Mouse (Mus musculus): ENCODE measurements around the gene Med22. TPM values are rescaled to one million over a fixed set of nuclear protein-coding genes. Genes with fewer than 3 reads are reported as not detected.

The Med22 gene
- polyA plus RNA-seq, 1 experiment from 2014 or later = 77.3 TPM

DNA sequence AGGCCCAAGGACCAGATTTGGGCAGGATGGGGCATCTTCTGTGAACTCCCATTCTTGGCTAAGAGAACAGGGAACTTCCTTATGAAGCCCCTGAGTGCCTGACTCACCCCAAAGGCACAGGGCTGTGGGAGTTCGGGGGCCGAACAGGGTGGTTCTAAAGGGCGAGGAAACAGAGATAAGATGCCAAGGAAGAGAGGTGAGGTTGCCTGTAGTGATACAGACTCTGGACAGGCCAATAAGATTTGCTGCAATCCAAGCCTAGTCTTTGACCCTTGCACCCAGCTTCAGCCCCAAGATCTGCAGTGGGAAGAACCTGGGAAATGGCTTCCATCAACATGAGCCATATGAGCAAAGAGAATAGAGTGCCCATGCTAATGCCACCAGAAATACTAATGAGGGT is 32.8 kb upstream of the Med22 start:
- Histone ChIP-seq H3K36me3 (ENCODE audit: control insufficient read depth, insufficient read depth, low read length) (no peaks in the 10 kb centered on the region), H3K4me2 (replicated peaks; ENCODE audit: low read depth, low read length) (no peak overlapping the region), H3K4me1 (replicated peaks; ENCODE audit: control insufficient read depth, insufficient read depth, low read length) (no peaks in the 10 kb centered on the region), H3K9me3 (ENCODE audit: control insufficient read depth, low read length) (no peaks in the 10 kb centered on the region), H3K27ac (ENCODE audit: low read depth, low read length) (no peak overlapping the region), H3K27me3 (ENCODE audit: control insufficient read depth, insufficient read depth, low read length) (no peaks in the 10 kb centered on the region), H3K4me3 (ENCODE audit: low read depth, low read length) (no peak overlapping the region), H3K9ac (ENCODE audit: low read depth, low read length) (no peak overlapping the region)
- ATAC-seq (ENCODE audit: low FRiP score) (no peak), DNase-seq (ENCODE audit: low spot score) (no peak)
- 84% methylated on average over 3 of the region's 3 CpGs for WGBS

DNA sequence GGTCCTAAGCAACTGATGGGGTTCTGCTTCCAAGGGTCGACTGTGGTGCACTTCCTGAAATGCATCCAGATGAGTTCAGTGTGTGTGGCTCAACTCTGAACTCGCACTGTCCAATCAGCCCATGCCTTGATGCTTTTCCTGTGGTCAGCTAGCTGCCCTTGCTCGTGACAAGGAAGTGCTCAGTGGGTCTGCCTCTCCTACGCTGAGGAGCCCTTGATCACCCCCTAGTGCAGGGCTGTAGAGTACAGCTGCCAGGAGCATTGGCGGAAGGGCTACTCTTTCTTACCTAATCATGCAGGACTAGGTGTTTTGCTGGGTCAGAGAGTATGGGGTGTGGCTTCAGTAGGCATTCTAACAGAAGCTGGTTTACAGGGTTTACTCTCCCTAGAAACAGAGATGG is 31.1 kb upstream of the Med22 start:
- WGBS = 45% methylated on average over 5 of the region's 5 CpGs
- Histone ChIP-seq H3K9me3 (ENCODE audit: control insufficient read depth, low read length) (no peaks in the 10 kb centered on the region), H3K4me2 (replicated peaks; ENCODE audit: low read depth, low read length) (no peak overlapping the region), H3K27ac (ENCODE audit: low read depth, low read length) (no peak overlapping the region), H3K4me3 (ENCODE audit: low read depth, low read length) (no peak overlapping the region), H3K9ac (ENCODE audit: low read depth, low read length) (no peak overlapping the region), H3K27me3 (ENCODE audit: control insufficient read depth, insufficient read depth, low read length) (no peaks in the 10 kb centered on the region), H3K36me3 (ENCODE audit: control insufficient read depth, insufficient read depth, low read length) (no peaks in the 10 kb centered on the region), H3K4me1 (replicated peaks; ENCODE audit: control insufficient read depth, insufficient read depth, low read length) (no peaks in the 10 kb centered on the region)
- DNase-seq (ENCODE audit: low spot score) (no peak), ATAC-seq (ENCODE audit: low FRiP score) (no peak)

DNA sequence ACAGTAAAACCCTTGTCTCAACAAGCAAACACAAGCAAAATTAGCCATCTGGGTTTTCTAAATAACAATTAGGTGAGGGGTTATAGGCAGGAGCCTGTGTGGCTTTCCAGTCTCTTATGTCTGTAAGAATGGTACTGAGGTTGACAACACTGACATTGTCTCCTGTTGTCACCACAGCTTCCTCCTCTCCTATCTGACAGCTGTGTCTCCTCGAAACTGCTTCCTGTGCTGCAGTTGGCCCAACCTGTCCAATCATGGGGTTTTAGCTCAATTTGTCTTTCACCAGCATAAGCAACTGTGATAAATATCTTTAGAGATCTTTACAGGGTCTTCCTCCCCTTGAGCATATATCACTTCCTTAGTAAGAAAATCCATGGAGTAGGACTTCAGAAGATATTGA is 25.9 kb upstream of the Med22 start:
- H3K4me3 ChIP-seq (ENCODE audit: low read depth, low read length) = no peak overlapping the region
- WGBS = 62% methylated on average over 1 of the region's 1 CpGs
- no peak overlapping the region for H3K27ac ChIP-seq (ENCODE audit: low read depth, low read length)
- DNase-seq (ENCODE audit: low spot score) (no peak), ATAC-seq (ENCODE audit: low FRiP score) (no peak)
- H3K4me1 ChIP-seq (replicated peaks; ENCODE audit: control insufficient read depth, insufficient read depth, low read length) = no peaks in the 10 kb centered on the region
- H3K27me3 ChIP-seq (ENCODE audit: control insufficient read depth, insufficient read depth, low read length) = no peaks in the 10 kb centered on the region
- no peaks in the 10 kb centered on the region for H3K36me3 ChIP-seq (ENCODE audit: control insufficient read depth, insufficient read depth, low read length)
- no peak overlapping the region for H3K9ac ChIP-seq (ENCODE audit: low read depth, low read length)
- H3K9me3 ChIP-seq (ENCODE audit: control insufficient read depth, low read length) = no peaks in the 10 kb centered on the region
- no peak overlapping the region for H3K4me2 ChIP-seq (replicated peaks; ENCODE audit: low read depth, low read length)

DNA sequence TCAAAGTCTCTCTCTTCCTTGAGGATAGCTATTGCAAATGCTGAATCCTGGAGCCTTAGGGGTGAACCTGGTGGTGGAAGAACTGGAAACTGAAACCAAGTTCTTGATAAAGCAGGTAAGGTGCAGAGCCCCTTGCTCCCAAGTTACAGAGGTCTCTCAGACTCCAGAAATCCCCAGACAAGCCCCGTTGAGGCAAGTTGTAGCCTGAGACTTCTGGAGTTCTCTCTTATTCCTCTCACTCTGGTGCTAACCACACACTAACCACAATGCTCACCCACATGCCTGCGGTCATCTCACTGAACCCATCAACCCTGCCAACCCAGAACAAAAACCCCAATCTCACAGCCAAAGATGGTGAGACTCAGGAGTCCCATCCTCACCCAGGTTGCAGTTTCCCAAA is 24.8 kb upstream of the Med22 start:
- 93% methylated on average over 2 of the region's 2 CpGs for WGBS
- Histone ChIP-seq H3K9me3 (ENCODE audit: control insufficient read depth, low read length) (no peaks in the 10 kb centered on the region), H3K4me2 (replicated peaks; ENCODE audit: low read depth, low read length) (no peak overlapping the region), H3K4me3 (ENCODE audit: low read depth, low read length) (no peak overlapping the region), H3K9ac (ENCODE audit: low read depth, low read length) (no peak overlapping the region), H3K36me3 (ENCODE audit: control insufficient read depth, insufficient read depth, low read length) (no peaks in the 10 kb centered on the region), H3K27ac (ENCODE audit: low read depth, low read length) (no peak overlapping the region), H3K4me1 (replicated peaks; ENCODE audit: control insufficient read depth, insufficient read depth, low read length) (no peaks in the 10 kb centered on the region), H3K27me3 (ENCODE audit: control insufficient read depth, insufficient read depth, low read length) (no peaks in the 10 kb centered on the region)
- DNase-seq (ENCODE audit: low spot score) (no peak), ATAC-seq (ENCODE audit: low FRiP score) (no peak)

DNA sequence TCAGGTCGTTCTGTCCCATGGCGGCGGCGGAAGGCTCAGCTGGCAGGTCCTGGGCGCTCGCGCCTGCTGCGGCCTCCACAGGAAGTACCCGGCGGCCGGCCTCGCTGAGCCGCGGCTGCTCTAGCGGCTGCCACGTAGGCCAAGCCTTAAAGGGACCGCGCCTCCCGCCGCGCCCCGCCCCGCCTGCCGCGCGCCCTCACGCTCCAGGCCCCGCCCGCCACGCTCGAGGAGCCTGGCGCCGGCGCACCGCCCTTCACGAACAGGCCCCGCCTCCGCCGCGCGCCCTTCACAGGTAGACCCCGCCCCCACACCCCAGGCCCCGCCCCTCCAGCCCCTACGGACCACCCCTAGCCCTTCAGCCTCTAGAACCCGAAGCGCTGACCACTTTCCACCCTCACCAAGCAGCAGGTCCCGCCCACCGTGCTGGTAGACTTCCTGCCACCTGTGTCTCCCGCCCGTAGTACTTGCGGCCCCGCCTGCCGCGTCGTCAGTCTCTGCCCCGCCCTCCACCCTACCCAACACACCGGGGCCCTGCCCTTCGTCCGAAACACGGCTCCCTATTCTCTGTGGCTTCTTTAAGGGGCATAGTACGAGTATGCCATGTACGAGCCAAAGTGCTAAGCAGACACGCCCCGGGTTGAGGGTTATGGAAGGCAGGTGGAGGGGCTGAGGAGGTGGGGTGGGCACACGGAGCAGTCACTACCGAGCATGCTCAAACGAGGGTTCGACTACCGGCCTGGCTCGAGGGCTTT is 23.0 kb upstream of the Med22 start, which contains the start of the genes Surf4 and Stkld1:
TSS of gene Surf4 (minus strand) at position 625 of the 752 bp plus-strand sequence.
TSS of gene Stkld1 (plus strand) at position 744 of the 752 bp plus-strand sequence.
- ATAC-seq (ENCODE audit: low FRiP score) (peak; percentile 96), DNase-seq (ENCODE audit: low spot score) (peak; percentile 96)
- Histone ChIP-seq H3K9ac (ENCODE audit: low read depth, low read length) (peak within 1 kb of the TSS; percentile 96), H3K4me1 (replicated peaks; ENCODE audit: control insufficient read depth, insufficient read depth, low read length) (no peaks in the 10 kb centered on the region), H3K4me2 (replicated peaks; ENCODE audit: low read depth, low read length) (peak within 1 kb of the TSS; percentile 82), H3K4me3 (ENCODE audit: low read depth, low read length) (peak within 1 kb of the TSS; percentile 98), H3K9me3 (ENCODE audit: control insufficient read depth, low read length) (no peaks in the 10 kb centered on the region), H3K27me3 (ENCODE audit: control insufficient read depth, insufficient read depth, low read length) (no peaks in the 10 kb centered on the region), H3K36me3 (ENCODE audit: control insufficient read depth, insufficient read depth, low read length) (0 out of 2 replicates have a peak, but pooled peaks cover 2% of the 10 kb centered on the region), H3K27ac (ENCODE audit: low read depth, low read length) (peak within 1 kb of the TSS; percentile 66)
- WGBS = 3% methylated on average over 39 of the region's 70 CpGs

DNA sequence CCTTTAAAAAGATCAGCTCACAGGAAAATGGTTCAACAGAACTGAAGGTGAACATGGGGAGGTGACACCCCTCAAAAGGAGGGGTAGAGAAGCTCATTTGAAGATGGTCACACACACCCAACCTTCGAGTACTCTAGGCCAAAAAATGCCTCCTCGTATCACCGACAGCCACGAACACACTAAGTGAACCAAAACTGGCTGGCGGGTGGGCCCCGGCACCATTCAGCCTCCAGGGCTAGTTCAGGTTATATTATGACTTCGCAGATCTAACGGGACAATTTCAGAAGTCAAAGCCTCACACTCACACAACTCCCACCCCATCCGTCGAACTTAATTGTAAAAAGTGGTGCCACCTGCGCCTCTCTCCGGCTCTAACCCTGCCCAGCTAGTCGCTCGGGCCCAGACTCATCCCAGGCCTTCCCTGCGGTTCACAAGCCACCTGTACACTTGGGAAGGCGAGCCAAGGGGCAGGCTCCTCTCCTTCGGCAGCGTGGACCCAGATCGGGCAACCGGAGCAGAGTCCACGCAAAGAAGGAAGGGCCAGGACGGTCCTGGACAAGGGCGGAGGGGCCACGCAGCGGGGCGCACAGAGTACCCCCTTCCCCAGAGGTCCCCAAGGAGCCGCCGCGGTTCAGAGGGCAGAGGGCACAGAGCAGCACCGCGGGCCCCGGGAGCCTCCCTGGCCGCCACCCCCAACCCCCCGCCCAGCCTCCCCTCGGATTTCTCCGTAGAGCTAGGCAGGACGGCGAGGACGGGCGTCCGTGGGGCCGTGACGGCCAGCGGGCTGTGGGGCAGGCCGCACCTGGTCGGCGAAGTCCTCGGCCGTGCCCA is 22.2 kb upstream of the Med22 start:
- Histone ChIP-seq H3K36me3 (ENCODE audit: control insufficient read depth, insufficient read depth, low read length) (0 out of 2 replicates have a peak, but pooled peaks cover 2% of the 10 kb centered on the region), H3K27ac (ENCODE audit: low read depth, low read length) (peak overlapping the region; percentile 66), H3K4me1 (replicated peaks; ENCODE audit: control insufficient read depth, insufficient read depth, low read length) (no peaks in the 10 kb centered on the region), H3K4me3 (ENCODE audit: low read depth, low read length) (peak overlapping the region; percentile 98), H3K9me3 (ENCODE audit: control insufficient read depth, low read length) (no peaks in the 10 kb centered on the region), H3K27me3 (ENCODE audit: control insufficient read depth, insufficient read depth, low read length) (no peaks in the 10 kb centered on the region), H3K4me2 (replicated peaks; ENCODE audit: low read depth, low read length) (peak overlapping the region; percentile 82), H3K9ac (ENCODE audit: low read depth, low read length) (peak overlapping the region; percentile 96)
- 4% methylated on average over 36 of the region's 49 CpGs for WGBS
- no peak; the same call in 1 of the 2 replicates for ATAC-seq (ENCODE audit: low FRiP score)
- DNase-seq (ENCODE audit: low spot score) = peak; percentile 53

DNA sequence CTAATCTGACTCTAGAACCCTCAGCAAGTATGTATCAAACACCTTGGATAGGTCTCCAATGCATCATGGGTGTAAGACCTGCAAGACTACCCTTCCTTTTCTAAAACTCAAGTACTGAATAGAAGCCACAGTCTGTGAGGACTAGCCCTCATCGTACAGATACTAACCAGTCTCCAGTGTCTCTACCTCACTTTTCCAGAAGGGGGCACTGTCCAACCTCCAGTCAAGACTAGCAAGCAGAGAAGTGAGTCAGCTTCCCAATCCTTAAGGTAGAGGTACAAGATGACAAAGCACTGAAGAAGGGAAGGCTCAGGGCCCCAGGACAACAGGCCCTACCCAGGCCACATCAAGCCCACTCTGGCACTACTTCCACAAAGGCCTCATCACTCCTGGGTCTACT is 19.9 kb upstream of the Med22 start:
- Histone ChIP-seq H3K9ac (ENCODE audit: low read depth, low read length) (no peak overlapping the region), H3K27ac (ENCODE audit: low read depth, low read length) (no peak overlapping the region), H3K27me3 (ENCODE audit: control insufficient read depth, insufficient read depth, low read length) (no peaks in the 10 kb centered on the region), H3K36me3 (ENCODE audit: control insufficient read depth, insufficient read depth, low read length) (0 out of 2 replicates have a peak, but pooled peaks cover 2% of the 10 kb centered on the region), H3K4me1 (replicated peaks; ENCODE audit: control insufficient read depth, insufficient read depth, low read length) (no peaks in the 10 kb centered on the region), H3K9me3 (ENCODE audit: control insufficient read depth, low read length) (no peaks in the 10 kb centered on the region), H3K4me2 (replicated peaks; ENCODE audit: low read depth, low read length) (no peak overlapping the region), H3K4me3 (ENCODE audit: low read depth, low read length) (no peak overlapping the region)
- DNase-seq (ENCODE audit: low spot score) = peak; percentile 66
- no peak for ATAC-seq (ENCODE audit: low FRiP score)
- 41% methylated on average over 1 of the region's 1 CpGs for WGBS

DNA sequence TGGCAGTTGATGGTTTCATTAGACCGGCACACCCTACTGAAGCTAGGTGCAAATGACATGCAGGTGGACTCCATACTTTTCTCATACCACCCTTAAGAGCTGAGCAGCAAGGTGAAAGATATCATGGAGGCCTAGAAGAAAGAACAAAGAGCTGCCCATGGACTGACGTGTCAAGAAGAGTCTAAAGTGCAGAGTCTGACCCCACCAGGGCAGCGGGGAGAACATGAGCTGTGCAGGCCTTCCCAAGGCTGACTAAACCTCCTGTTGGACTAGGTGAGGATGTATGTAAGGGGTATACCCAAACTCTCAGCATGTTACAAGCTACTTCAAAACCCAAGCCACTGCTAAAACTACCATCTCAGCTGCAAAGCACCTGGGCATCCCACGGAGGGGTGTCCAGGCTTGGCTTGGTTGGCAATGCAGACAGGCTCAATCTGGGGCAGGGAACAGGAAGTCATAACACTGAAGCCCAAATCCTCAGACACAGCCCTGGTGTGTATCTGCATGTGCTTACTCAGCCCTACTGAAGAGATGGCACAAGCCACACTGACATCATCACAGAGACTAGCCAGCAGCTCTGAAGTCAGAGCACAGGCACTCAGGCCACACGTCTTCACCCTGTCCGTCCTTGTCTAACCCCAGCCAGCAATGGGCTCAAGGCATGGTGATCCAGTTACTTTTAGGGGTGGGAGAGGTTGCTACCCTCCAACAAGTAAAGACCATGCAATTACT is 17.4 kb upstream of the Med22 start:
- Histone ChIP-seq H3K4me2 (replicated peaks; ENCODE audit: low read depth, low read length) (no peak overlapping the region), H3K27ac (ENCODE audit: low read depth, low read length) (no peak overlapping the region), H3K27me3 (ENCODE audit: control insufficient read depth, insufficient read depth, low read length) (no peaks in the 10 kb centered on the region), H3K9me3 (ENCODE audit: control insufficient read depth, low read length) (no peaks in the 10 kb centered on the region), H3K9ac (ENCODE audit: low read depth, low read length) (no peak overlapping the region), H3K36me3 (ENCODE audit: control insufficient read depth, insufficient read depth, low read length) (0 out of 2 replicates have a peak, but pooled peaks cover 6% of the 10 kb centered on the region), H3K4me1 (replicated peaks; ENCODE audit: control insufficient read depth, insufficient read depth, low read length) (no peaks in the 10 kb centered on the region), H3K4me3 (ENCODE audit: low read depth, low read length) (no peak overlapping the region)
- DNase-seq (ENCODE audit: low spot score) = no peak
- 93% methylated on average over 6 of the region's 6 CpGs for WGBS
- no peak for ATAC-seq (ENCODE audit: low FRiP score)

Data from hindbrain, embryonic 11.5 days (tissue).